Mouse (Mus musculus): ENCODE data around the gene Gpr85. TPM values are rescaled to one million over a fixed set of nuclear protein-coding genes. Genes with fewer than 3 reads are reported as not detected.

The Gpr85 gene
- 1.0 and 1.3 TPM in 2 replicates for polyA plus RNA-seq (2011; ENCODE audit: insufficient read depth, insufficient read length, low read depth, missing spikeins)

DNA sequence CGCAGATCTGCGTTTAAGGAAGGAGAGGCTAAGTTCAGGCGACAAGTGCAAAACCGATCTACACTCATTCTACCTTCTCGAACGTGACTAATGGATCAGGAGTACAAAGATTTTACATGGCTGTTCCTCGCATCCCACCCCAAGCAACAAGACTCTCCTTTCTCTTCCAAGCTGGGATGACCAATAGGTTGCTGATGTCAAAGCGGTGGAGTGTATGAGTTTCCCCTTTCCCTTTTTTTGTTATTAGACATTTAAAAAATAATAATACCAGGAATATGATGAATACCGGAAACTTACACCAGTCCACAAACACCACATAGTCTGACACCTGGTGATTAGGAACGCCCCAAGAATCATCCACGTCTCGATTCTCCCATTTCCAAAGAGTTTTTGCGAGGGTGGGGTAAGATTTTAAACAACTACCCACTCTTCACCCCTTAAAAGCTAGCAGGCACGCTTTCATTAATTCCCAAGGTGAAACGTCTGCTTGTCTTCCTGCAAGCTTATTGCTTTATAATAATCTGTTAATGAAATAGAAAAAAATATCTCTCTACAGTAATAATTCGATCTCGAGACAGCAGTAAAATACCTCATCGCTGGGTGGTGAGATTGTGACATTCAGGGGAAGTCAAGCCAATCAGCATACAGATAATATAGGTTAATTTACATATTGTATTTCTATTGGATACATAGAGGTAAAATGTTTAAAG, at the start of gene Gpr85:
Gene Gpr85, minus strand, starts transcription at position 598 of the 710 bp plus-strand sequence.
- Histone ChIP-seq H3K4me1 (ENCODE audit: control insufficient read depth, insufficient read depth, low read length) (no peaks in the 10 kb centered on the region), H3K36me3 (ENCODE audit: control insufficient read depth, insufficient read depth, low read length, poor library complexity, severe bottlenecking) (no peaks in the 10 kb centered on the region), H3K27ac (ENCODE audit: insufficient read depth, low read length) (no peak within 1 kb of the TSS), H3K9me3 (replicated peaks; ENCODE audit: control insufficient read depth, insufficient read depth, low read length, poor library complexity, severe bottlenecking) (no peaks in the 10 kb centered on the region), H3K4me3 (ENCODE audit: low read depth, low read length) (peak within 1 kb of the TSS; percentile 69), H3K27me3 (ENCODE audit: control insufficient read depth, insufficient read depth, low read length, poor library complexity, severe bottlenecking) (no peaks in the 10 kb centered on the region), H3K9ac (ENCODE audit: low read depth, poor library complexity, severe bottlenecking) (peak within 1 kb of the TSS; percentile 91)
- TF ChIP-seq EP300 (IDR thresholded peaks at IDR 0.05; ENCODE audit: insufficient read depth, low read depth, low read length), result no peak
- no peak for TF ChIP-seq POLR2A (IDR thresholded peaks at IDR 0.05; ENCODE audit: insufficient read depth, low read length)
- no peak for TF ChIP-seq CTCF (IDR thresholded peaks at IDR 0.05; ENCODE audit: low read depth, low read length)

DNA sequence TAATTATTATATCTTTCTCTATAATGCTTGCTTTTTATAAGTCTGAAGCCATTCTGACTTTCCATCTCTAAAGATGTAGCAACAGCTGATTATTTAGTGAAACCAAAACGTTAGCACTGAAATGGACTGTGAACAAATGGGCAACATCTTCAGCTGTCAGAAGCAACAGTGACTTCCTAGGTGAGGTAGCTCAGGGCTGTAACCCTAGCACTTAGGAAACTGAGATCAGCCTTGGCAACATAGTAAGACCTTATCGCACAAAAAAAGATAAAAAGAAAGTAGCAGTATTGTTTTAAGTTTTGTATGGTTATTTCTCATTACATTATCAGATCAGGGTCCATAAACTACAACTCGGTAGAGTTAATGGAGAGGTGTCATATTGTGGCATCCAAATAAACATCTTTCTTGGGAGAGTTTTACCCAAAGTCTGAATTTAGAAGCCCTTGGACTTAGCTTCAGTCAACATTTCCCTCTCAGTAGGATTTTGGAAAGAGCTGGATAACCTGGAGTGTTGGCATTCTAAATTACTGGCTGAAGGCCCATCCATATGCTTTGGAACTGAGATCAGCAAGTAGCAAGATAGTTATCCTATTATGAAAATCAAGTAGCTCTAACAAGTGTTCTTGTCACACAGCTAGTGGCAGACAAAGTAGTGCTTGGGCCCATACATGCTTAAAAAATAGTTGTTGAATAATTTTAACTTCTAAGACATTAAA, 45.3 kb upstream of the Gpr85 start:
- no peaks in the 10 kb centered on the region for H3K36me3 ChIP-seq (ENCODE audit: control insufficient read depth, insufficient read depth, low read length, poor library complexity, severe bottlenecking)
- H3K27me3 ChIP-seq (ENCODE audit: control insufficient read depth, insufficient read depth, low read length, poor library complexity, severe bottlenecking), result no peaks in the 10 kb centered on the region
- TF ChIP-seq POLR2A (IDR thresholded peaks at IDR 0.05; ENCODE audit: insufficient read depth, low read length), result no peak
- TF ChIP-seq CTCF (IDR thresholded peaks at IDR 0.05; ENCODE audit: low read depth, low read length), result no peak
- H3K27ac ChIP-seq (ENCODE audit: insufficient read depth, low read length), result no peak overlapping the region
- H3K9ac ChIP-seq (ENCODE audit: low read depth, poor library complexity, severe bottlenecking), result no peak overlapping the region
- no peak overlapping the region for H3K4me3 ChIP-seq (ENCODE audit: low read depth, low read length)
- H3K4me1 ChIP-seq (ENCODE audit: control insufficient read depth, insufficient read depth, low read length), result no peaks in the 10 kb centered on the region
- no peaks in the 10 kb centered on the region for H3K9me3 ChIP-seq (replicated peaks; ENCODE audit: control insufficient read depth, insufficient read depth, low read length, poor library complexity, severe bottlenecking)

DNA sequence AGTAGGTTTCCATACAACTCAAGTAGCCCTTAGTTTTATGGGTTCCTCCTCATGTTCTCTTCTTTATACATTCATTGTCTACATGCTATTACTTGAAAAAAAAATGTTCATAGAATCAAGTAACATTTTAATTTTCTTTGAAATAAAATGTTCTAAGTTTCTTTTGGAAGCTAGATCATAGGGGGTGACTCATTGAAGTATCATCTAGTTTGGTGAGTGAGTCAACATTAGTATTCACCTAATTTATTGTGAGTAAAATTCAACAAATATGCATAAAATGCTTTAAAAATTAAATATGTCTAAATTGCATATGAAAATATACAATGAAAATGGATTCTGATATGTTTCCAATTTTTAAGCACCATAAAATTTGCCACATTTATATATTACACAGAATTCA, 43.2 kb upstream of the Gpr85 start:
- no peaks in the 10 kb centered on the region for H3K9me3 ChIP-seq (replicated peaks; ENCODE audit: control insufficient read depth, insufficient read depth, low read length, poor library complexity, severe bottlenecking)
- H3K27me3 ChIP-seq (ENCODE audit: control insufficient read depth, insufficient read depth, low read length, poor library complexity, severe bottlenecking), result no peaks in the 10 kb centered on the region
- H3K27ac ChIP-seq (ENCODE audit: insufficient read depth, low read length), result no peak overlapping the region
- H3K4me3 ChIP-seq (ENCODE audit: low read depth, low read length), result no peak overlapping the region
- H3K36me3 ChIP-seq (ENCODE audit: control insufficient read depth, insufficient read depth, low read length, poor library complexity, severe bottlenecking), result no peaks in the 10 kb centered on the region
- H3K9ac ChIP-seq (ENCODE audit: low read depth, poor library complexity, severe bottlenecking), result no peak overlapping the region
- TF ChIP-seq EP300 (IDR thresholded peaks at IDR 0.05; ENCODE audit: insufficient read depth, low read depth, low read length) (no peak), CTCF (IDR thresholded peaks at IDR 0.05; ENCODE audit: low read depth, low read length) (no peak), POLR2A (IDR thresholded peaks at IDR 0.05; ENCODE audit: insufficient read depth, low read length) (no peak)
- H3K4me1 ChIP-seq (ENCODE audit: control insufficient read depth, insufficient read depth, low read length), result no peaks in the 10 kb centered on the region

DNA sequence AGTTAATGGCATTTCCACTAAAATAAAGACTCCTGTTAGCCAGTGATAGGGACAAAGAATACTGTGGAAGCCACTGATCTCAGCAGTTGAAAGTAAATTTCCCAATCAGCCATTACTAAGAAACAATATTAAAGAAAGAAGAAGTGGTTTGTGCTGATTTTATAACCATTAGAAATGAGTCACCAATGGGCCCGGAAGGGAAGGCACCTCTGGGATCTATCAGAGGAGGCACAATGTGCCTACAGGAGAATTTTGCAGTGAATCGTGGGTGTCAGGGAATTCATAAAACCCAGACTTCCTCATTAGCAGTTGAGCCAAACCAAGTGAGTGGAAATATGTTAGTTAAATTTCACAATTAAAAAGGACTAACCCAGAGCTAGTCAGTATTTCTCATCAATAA, 34.2 kb upstream of the Gpr85 start:
- no peak for TF ChIP-seq POLR2A (IDR thresholded peaks at IDR 0.05; ENCODE audit: insufficient read depth, low read length)
- no peak for TF ChIP-seq EP300 (IDR thresholded peaks at IDR 0.05; ENCODE audit: insufficient read depth, low read depth, low read length)
- no peak for TF ChIP-seq CTCF (IDR thresholded peaks at IDR 0.05; ENCODE audit: low read depth, low read length)
- H3K36me3 ChIP-seq (ENCODE audit: control insufficient read depth, insufficient read depth, low read length, poor library complexity, severe bottlenecking), result peaks cover 2% of the 10 kb centered on the region; the same call in 1 of the 2 replicates
- no peaks in the 10 kb centered on the region for H3K9me3 ChIP-seq (replicated peaks; ENCODE audit: control insufficient read depth, insufficient read depth, low read length, poor library complexity, severe bottlenecking)
- no peaks in the 10 kb centered on the region for H3K4me1 ChIP-seq (ENCODE audit: control insufficient read depth, insufficient read depth, low read length)
- no peaks in the 10 kb centered on the region for H3K27me3 ChIP-seq (ENCODE audit: control insufficient read depth, insufficient read depth, low read length, poor library complexity, severe bottlenecking)
- H3K4me3 ChIP-seq (ENCODE audit: low read depth, low read length), result no peak overlapping the region
- H3K27ac ChIP-seq (ENCODE audit: insufficient read depth, low read length), result no peak overlapping the region
- no peak overlapping the region for H3K9ac ChIP-seq (ENCODE audit: low read depth, poor library complexity, severe bottlenecking)

DNA sequence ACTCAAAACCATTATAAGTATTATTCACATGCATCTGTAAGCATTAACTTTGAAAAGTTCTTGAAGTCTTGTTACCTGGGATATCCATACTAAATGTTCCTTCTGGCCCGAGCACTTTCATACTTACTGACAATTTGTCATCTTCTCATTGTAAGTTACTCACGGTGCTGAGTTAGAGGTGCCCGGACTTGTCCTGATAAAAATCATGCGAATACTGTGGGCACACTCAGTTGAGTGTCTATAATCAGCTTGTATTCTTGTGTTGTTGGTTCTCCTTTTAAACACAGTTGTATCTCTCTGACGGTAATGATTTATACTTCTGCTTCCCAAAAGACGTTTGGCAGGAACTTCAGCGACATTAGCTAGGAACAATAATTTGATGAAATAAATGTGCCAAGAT, 32.3 kb upstream of the Gpr85 start:
- TF ChIP-seq POLR2A (IDR thresholded peaks at IDR 0.05; ENCODE audit: insufficient read depth, low read length), result no peak
- Histone ChIP-seq H3K9me3 (replicated peaks; ENCODE audit: control insufficient read depth, insufficient read depth, low read length, poor library complexity, severe bottlenecking) (no peaks in the 10 kb centered on the region), H3K36me3 (ENCODE audit: control insufficient read depth, insufficient read depth, low read length, poor library complexity, severe bottlenecking) (peaks cover 5% of the 10 kb centered on the region; the same call in 1 of the 2 replicates), H3K27ac (ENCODE audit: insufficient read depth, low read length) (no peak overlapping the region), H3K27me3 (ENCODE audit: control insufficient read depth, insufficient read depth, low read length, poor library complexity, severe bottlenecking) (no peaks in the 10 kb centered on the region), H3K9ac (ENCODE audit: low read depth, poor library complexity, severe bottlenecking) (peak overlapping the region; percentile 50), H3K4me3 (ENCODE audit: low read depth, low read length) (no peak overlapping the region), H3K4me1 (ENCODE audit: control insufficient read depth, insufficient read depth, low read length) (no peaks in the 10 kb centered on the region)

DNA sequence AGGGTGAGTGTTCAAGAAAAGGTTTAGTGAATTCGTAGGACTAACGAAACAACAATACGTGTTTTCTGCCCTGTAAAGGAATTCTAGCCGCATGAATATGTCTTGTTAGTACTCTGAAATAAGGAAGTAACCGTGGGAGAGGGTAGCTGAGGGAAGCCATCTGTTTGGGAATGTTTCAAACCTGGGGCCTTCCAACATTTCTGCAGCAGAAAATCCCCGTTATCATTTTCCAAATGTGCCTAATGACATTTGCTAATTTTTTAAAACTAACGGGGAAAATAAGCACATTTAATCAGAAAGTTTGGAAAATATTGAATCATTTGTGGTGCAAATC, 31.9 kb upstream of the Gpr85 start:
- peak overlapping the region; percentile 74 for H3K27ac ChIP-seq (ENCODE audit: insufficient read depth, low read length)
- peaks cover 5% of the 10 kb centered on the region; the same call in 1 of the 2 replicates for H3K36me3 ChIP-seq (ENCODE audit: control insufficient read depth, insufficient read depth, low read length, poor library complexity, severe bottlenecking)
- H3K27me3 ChIP-seq (ENCODE audit: control insufficient read depth, insufficient read depth, low read length, poor library complexity, severe bottlenecking), result no peaks in the 10 kb centered on the region
- no peaks in the 10 kb centered on the region for H3K9me3 ChIP-seq (replicated peaks; ENCODE audit: control insufficient read depth, insufficient read depth, low read length, poor library complexity, severe bottlenecking)
- no peaks in the 10 kb centered on the region for H3K4me1 ChIP-seq (ENCODE audit: control insufficient read depth, insufficient read depth, low read length)
- TF ChIP-seq EP300 (IDR thresholded peaks at IDR 0.05; ENCODE audit: insufficient read depth, low read depth, low read length) (no peak), POLR2A (IDR thresholded peaks at IDR 0.05; ENCODE audit: insufficient read depth, low read length) (no peak), CTCF (IDR thresholded peaks at IDR 0.05; ENCODE audit: low read depth, low read length) (no peak)
- peak overlapping the region; percentile 50 for H3K9ac ChIP-seq (ENCODE audit: low read depth, poor library complexity, severe bottlenecking)
- H3K4me3 ChIP-seq (ENCODE audit: low read depth, low read length), result peak overlapping the region; percentile 88
